Mouse (Mus musculus): ENCODE data around the gene Tns4. TPM values are rescaled to one million over a fixed set of nuclear protein-coding genes. Genes with fewer than 3 reads are reported as not detected.

Gene Tns4
- polyA plus RNA-seq (2012; rRNA removed; ENCODE audit: low replicate concordance), result 14.9 and 27.4 TPM in 2 replicates

GRCm38 (mm10) chr11:99089077-99089601 is at the start of gene Tns4:
Gene Tns4, minus strand, starts transcription at chr11:99089306.

GRCm38 (mm10) chr11:99041051-99041729 is 47.9 kb downstream of the Tns4 start, which contains the start of gene Igfbp4:
Gene Igfbp4, plus strand, starts transcription at chr11:99041244.

GRCm38 (mm10) chr11:99023500-99024467 is 65.3 kb downstream of the Tns4 start, which contains the start of gene Top2a:
Gene Top2a, minus strand, starts transcription at chr11:99024189.

Other genes with a start within 250 kb of the Tns4 start
- gene Wipf2, start 225.7 kb downstream of the Tns4 start, polyA plus RNA-seq (2012; rRNA removed; ENCODE audit: low replicate concordance), result 10.8 and 18.0 TPM in 2 replicates
- gene Cdc6, start 181.5 kb downstream of the Tns4 start, polyA plus RNA-seq (2012; rRNA removed; ENCODE audit: low replicate concordance), result 0.12 and 0.36 TPM in 2 replicates
- 39.4 and 56.7 TPM in 2 replicates for gene Rara, start 161.5 kb downstream of the Tns4 start, polyA plus RNA-seq (2012; rRNA removed; ENCODE audit: low replicate concordance)
- gene Gjd3, start 106.3 kb downstream of the Tns4 start, polyA plus RNA-seq (2012; rRNA removed; ENCODE audit: low replicate concordance), result 3.4 and 7.4 TPM in 2 replicates
- 2.1 and 3.1 TPM in 2 replicates for gene Top2a, start 65.1 kb downstream of the Tns4 start, polyA plus RNA-seq (2012; rRNA removed; ENCODE audit: low replicate concordance)
- gene Igfbp4, start 48.1 kb downstream of the Tns4 start, polyA plus RNA-seq (2012; rRNA removed; ENCODE audit: low replicate concordance), result 112 and 133 TPM in 2 replicates
- 0.39 and 2.5 TPM in 2 replicates for gene Ccr7, start 65.8 kb upstream of the Tns4 start, polyA plus RNA-seq (2012; rRNA removed; ENCODE audit: low replicate concordance)
- 4.2 and 7.6 TPM in 2 replicates for gene Smarce1, start 141.7 kb upstream of the Tns4 start, polyA plus RNA-seq (2012; rRNA removed; ENCODE audit: low replicate concordance)
- gene Krt222, start 154.8 kb upstream of the Tns4 start, polyA plus RNA-seq (2012; rRNA removed; ENCODE audit: low replicate concordance), result 0.07 and 0.12 TPM in 2 replicates
- gene Krt24, start 196.0 kb upstream of the Tns4 start, polyA plus RNA-seq (2012; rRNA removed; ENCODE audit: low replicate concordance), result not detected in 2 replicates
- gene Krt25, start 233.6 kb upstream of the Tns4 start, polyA plus RNA-seq (2012; rRNA removed; ENCODE audit: low replicate concordance), result not detected in 2 replicates
- not detected in 2 replicates for gene Krt26, start 248.7 kb upstream of the Tns4 start, polyA plus RNA-seq (2012; rRNA removed; ENCODE audit: low replicate concordance)